Mouse (Mus musculus) liver, embryonic 11.5 days (tissue): ENCODE measurements at regions not wholly inside any gene's neighbourhood (a gene's known extent, or its start where the extent isn't known, plus 50 kb on each side); places are given as distances from the start of the nearest gene placed in this dataset.

Experiments
- ATAC-seq: fragments of 200-750 bp; cut with Nextera tagmentation; replicated peaks from 2 replicates; pipeline ENCODE4 v1.8.0; 2017; ENCODE audit warnings: moderate number of reproducible peaks, mild to moderate bottlenecking, moderate TSS enrichment, moderate library complexity; ENCODE audit not compliant: low FRiP score
- DNase-seq: peaks from one replicate; pipeline ENCODE4 v3.0.0-alpha.2; 2017; ENCODE audit warnings: low spot score
- H3K27ac ChIP-seq: fragments of 300-500 bp; sonication (generic); 2 replicates; pipeline ENCODE4 v1.5.1; 2014; ENCODE audit warnings: mild to moderate bottlenecking, low read depth, low read length, control low read depth
- H3K27me3 ChIP-seq: fragments of 300-500 bp; sonication (generic); replicated peaks from 2 replicates; pipeline ENCODE4 v1.6.1; 2014; ENCODE audit warnings: low read length, mixed read lengths; ENCODE audit not compliant: control insufficient read depth, insufficient read depth
- H3K36me3 ChIP-seq: fragments of 300-500 bp; sonication (generic); 2 replicates; pipeline ENCODE4 v1.6.1; 2014; ENCODE audit warnings: mild to moderate bottlenecking, low read length, moderate library complexity, mixed read lengths; ENCODE audit not compliant: control insufficient read depth, insufficient read depth
- H3K4me1 ChIP-seq: fragments of 300-500 bp; sonication (generic); replicated peaks from 2 replicates; pipeline ENCODE4 v1.6.1; 2014; ENCODE audit warnings: low read length, mixed read lengths; ENCODE audit not compliant: control insufficient read depth, insufficient read depth
- H3K4me2 ChIP-seq: fragments of 300-500 bp; sonication (generic); 2 replicates; pipeline ENCODE4 v1.6.1; 2014; ENCODE audit warnings: mild to moderate bottlenecking, control low read depth, moderate library complexity
- H3K4me3 ChIP-seq: fragments of 300-500 bp; sonication (generic); 2 replicates; pipeline ENCODE4 v1.5.1; 2014; ENCODE audit warnings: low read depth, low read length, control low read depth
- H3K9ac ChIP-seq: fragments of 300-500 bp; sonication (generic); 2 replicates; pipeline ENCODE4 v1.6.1; 2014; ENCODE audit warnings: low read depth, low read length, control low read depth
- H3K9me3 ChIP-seq: fragments of 300-500 bp; sonication (generic); 2 replicates; pipeline ENCODE4 v1.6.1; 2016; ENCODE audit warnings: low read length, inconsistent platforms, mixed read lengths; ENCODE audit not compliant: control insufficient read depth
- WGBS: fragments of 180-500 bp; shearing (Covaris S2); extraction: QIAGEN DNeasy Blood & Tissue Kit; methylation state at CpG from one replicate; pipeline ENCODE4 v1.1.7; 2014; 5-methylcytosine and 5-hydroxymethylcytosine counted together

DNA sequence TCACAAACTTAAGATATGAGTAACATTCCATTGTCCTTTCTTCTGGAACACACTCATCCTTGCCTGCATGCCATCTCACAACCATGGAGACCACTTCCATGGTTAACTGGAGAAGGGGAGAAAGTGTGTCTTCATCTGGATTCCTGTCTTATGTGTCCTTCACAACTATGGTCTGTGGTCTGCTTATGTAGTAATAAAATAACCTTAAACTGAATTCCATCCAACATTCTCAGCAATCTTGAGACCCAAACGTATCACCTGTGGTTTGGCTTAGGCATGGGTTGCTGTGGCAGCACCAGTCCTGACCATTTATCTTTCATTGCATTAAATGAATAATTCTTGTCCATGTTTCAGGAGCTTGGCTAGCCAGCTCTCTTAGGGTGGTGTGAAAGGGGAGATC, 1186.3 kb downstream of the Gsdmc2 start:
- Histone ChIP-seq H3K9me3 (no peaks in the 10 kb centered on the region), H3K36me3 (no peaks in the 10 kb centered on the region), H3K4me1 (no peaks in the 10 kb centered on the region), H3K4me3 (no peak overlapping the region), H3K27me3 (no peaks in the 10 kb centered on the region), H3K4me2 (no peak overlapping the region), H3K9ac (no peak overlapping the region), H3K27ac (no peak overlapping the region)
- WGBS, result 96% methylated on average over 1 of the region's 1 CpGs
- no peak for DNase-seq
- no peak for ATAC-seq

DNA sequence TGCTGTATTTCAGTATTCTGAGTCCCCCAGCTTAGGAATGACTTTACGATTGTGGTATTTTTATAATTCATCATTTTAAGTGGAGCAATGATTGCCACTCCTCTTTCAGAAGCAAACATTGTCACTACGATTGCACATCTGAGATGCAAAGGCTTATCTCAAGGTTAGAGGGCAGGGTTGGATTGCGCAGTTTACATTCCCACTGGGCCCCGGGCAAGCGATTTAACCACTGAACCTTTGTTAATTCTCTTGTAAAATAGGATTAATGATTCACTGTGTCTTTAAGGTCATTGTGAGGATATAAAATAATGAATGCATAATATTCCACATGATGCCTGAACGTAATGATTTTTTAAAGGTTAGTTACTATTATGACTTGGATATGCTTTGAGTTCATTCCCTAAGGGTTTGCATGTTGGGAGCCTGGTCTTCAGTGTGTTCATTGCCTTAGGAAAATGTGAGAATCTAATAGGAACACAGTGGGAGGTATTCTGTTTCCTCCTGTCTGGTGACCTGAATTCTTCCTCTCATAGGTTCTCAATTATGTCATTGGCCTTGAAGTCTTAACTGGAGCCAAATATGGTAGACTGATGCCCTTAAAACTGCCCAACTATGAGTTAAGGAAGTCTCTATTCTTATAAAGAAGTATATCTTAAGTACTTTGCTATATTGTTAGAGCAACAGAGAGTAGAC, 1198.4 kb downstream of the Gsdmc2 start:
- 64% methylated on average over 6 of the region's 6 CpGs for WGBS
- Histone ChIP-seq H3K4me1 (no peaks in the 10 kb centered on the region), H3K9ac (no peak overlapping the region), H3K27me3 (no peaks in the 10 kb centered on the region), H3K36me3 (no peaks in the 10 kb centered on the region), H3K4me3 (no peak overlapping the region), H3K27ac (no peak overlapping the region), H3K4me2 (no peak overlapping the region), H3K9me3 (no peaks in the 10 kb centered on the region)
- DNase-seq, result no peak
- no peak for ATAC-seq

DNA sequence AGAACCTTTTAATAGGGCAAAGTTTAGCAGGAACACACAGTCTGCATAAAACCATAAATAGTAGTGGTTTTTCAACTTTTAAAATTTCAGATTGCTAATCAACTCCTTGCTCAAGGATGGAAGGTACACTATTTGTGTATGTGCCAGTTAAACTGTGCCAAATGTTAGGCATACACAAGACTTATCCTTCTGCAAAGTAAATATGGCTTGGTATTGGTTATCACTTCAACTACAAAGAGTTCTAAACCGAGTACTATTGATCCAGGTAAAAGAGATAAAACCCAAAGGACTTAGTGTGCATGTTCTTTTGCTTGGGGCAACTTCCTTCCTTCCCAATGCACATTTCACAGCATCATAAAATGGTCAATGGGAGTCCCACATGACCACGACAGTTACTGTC, 1200.2 kb downstream of the Gsdmc2 start:
- Histone ChIP-seq H3K27ac (no peak overlapping the region), H3K4me2 (no peak overlapping the region), H3K9me3 (no peaks in the 10 kb centered on the region), H3K4me1 (no peaks in the 10 kb centered on the region), H3K27me3 (no peaks in the 10 kb centered on the region), H3K4me3 (no peak overlapping the region), H3K9ac (no peak overlapping the region), H3K36me3 (no peaks in the 10 kb centered on the region)
- ATAC-seq, result no peak
- no peak for DNase-seq
- WGBS, result 54% methylated on average over 2 of the region's 2 CpGs

DNA sequence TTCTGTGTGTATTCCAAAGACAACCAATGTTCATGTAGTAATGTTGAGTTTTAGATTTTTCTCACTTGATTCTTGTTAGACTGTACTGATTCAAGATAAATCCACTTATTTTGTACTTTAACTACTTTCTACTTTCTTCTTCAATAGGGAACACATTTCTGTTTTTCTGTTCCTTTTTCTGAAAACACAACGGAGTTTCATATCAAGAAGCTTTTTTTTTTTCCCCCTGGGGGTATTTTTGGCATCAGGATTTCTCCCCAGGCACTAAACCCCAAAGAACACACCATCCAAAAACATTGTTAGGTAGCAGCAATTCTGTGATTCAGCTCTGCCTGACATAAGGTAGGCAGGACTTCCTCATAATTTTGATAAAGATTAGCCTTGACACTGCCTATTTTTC, 1200.7 kb downstream of the Gsdmc2 start:
- Histone ChIP-seq H3K27me3 (no peaks in the 10 kb centered on the region), H3K27ac (no peak overlapping the region), H3K4me2 (no peak overlapping the region), H3K9me3 (no peaks in the 10 kb centered on the region), H3K4me1 (no peaks in the 10 kb centered on the region), H3K9ac (no peak overlapping the region), H3K4me3 (no peak overlapping the region), H3K36me3 (no peaks in the 10 kb centered on the region)
- DNase-seq, result no peak
- ATAC-seq, result no peak
- WGBS, result 74% methylated on average over 1 of the region's 1 CpGs

DNA sequence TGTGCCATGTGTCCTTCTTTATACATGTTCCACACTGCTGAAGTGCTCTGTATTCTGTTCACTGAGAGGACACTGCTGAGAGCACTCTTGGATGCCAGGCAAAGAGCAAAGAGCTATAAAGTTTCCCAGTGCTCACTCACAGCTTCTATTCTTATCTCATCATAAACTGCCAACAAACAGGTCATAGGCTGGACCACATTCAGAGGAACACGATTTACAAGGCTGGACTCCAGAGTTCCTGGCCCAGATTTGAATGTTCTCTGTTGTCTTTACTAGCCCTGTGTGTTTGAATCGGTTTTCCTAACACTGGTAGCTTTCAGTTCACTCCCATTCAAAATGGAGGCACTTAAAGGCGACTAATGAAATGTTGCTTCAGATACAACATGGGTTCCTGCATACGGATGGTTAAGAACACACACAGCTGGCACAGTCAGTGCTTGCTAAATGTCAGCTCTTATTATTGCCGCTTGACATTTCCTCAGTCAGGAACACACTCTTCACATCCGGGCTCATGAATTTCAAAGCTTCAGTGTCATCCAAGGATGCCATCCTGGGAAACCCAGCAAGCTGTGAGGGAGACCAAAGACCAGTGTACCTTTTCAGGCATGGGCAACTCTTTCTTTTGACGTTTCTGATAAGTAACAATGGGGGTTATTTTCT, 1203.8 kb downstream of the Gsdmc2 start:
- 69% methylated on average over 7 of the region's 7 CpGs for WGBS
- ATAC-seq (no peak), DNase-seq (no peak)
- H3K4me1 ChIP-seq, result no peaks in the 10 kb centered on the region
- H3K27ac ChIP-seq, result no peak overlapping the region
- no peaks in the 10 kb centered on the region for H3K9me3 ChIP-seq
- no peak overlapping the region for H3K4me3 ChIP-seq
- H3K27me3 ChIP-seq, result no peaks in the 10 kb centered on the region
- no peaks in the 10 kb centered on the region for H3K36me3 ChIP-seq
- H3K4me2 ChIP-seq, result no peak overlapping the region
- no peak overlapping the region for H3K9ac ChIP-seq

DNA sequence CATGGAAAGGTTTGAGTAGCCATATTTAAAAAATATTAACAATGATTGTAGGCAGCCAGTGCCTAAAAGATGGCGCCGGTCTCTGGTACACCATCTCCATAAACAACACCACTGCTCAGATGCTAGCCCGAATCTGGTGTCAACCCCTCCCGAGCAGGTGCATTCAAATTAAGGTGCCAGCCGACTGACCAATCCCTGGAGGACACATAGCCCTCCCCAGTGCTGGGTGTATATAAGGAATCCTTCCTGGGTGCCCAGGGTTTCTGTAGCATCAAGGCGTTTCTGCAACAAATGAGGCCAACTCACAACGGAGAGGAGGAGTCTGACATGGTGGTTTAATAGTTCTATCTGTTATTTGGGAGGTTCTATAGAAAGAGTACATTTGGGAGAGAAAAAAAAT, 1219.6 kb downstream of the Gsdmc2 start:
- Histone ChIP-seq H3K9ac (no peak overlapping the region), H3K4me1 (no peaks in the 10 kb centered on the region), H3K4me2 (no peak overlapping the region), H3K36me3 (no peaks in the 10 kb centered on the region), H3K27ac (no peak overlapping the region), H3K4me3 (no peak overlapping the region), H3K27me3 (no peaks in the 10 kb centered on the region), H3K9me3 (no peaks in the 10 kb centered on the region)
- WGBS, result 88% methylated on average over 7 of the region's 7 CpGs
- DNase-seq (no peak), ATAC-seq (no peak)

DNA sequence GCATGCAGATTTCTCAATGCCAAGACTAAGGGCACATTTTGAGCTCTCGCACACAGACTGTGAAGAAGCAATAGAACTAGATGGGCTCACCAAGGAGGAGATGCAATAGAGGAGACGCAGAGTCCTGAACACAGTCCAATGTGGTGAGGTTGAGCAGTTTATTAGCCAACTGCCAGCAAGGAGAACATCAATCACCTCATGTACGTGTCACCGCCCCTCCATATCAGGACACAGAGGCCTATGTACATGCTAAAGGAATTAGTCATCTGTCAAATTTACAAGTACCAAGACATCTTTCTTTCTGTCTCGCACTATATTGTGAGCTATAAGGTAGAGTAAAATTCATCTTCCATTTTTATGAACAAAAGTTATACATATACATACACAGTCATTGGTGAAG, 1228.9 kb downstream of the Gsdmc2 start:
- no peak overlapping the region for H3K4me2 ChIP-seq
- no peaks in the 10 kb centered on the region for H3K27me3 ChIP-seq
- ATAC-seq (no peak), DNase-seq (no peak)
- H3K4me3 ChIP-seq, result no peak overlapping the region
- H3K36me3 ChIP-seq, result no peaks in the 10 kb centered on the region
- no peaks in the 10 kb centered on the region for H3K9me3 ChIP-seq
- no peak overlapping the region for H3K9ac ChIP-seq
- WGBS, result 85% methylated on average over 5 of the region's 5 CpGs
- H3K4me1 ChIP-seq, result no peaks in the 10 kb centered on the region
- H3K27ac ChIP-seq, result no peak overlapping the region

DNA sequence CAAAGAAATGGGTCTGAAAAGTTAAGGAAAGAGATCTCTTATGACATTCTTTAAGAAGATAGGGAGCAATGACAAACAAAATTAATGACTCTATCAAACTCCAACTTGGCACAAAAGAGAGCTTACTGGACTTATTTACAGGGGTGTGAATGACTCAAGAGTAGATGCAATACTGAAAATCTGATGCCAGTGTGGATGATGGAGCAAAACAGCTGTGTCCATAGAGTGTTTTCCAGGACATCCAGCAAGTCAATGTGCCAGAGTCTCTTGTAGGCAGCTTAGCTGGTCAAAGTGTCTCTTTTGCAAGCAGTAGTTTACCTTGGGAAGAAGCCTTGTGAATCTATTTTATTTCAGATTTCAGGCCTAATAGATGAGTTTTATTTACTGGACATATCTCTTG, 1248.2 kb downstream of the Gsdmc2 start:
- Histone ChIP-seq H3K27me3 (no peaks in the 10 kb centered on the region), H3K9me3 (no peaks in the 10 kb centered on the region), H3K9ac (no peak overlapping the region), H3K4me3 (no peak overlapping the region), H3K36me3 (no peaks in the 10 kb centered on the region), H3K4me2 (no peak overlapping the region), H3K4me1 (no peaks in the 10 kb centered on the region), H3K27ac (no peak overlapping the region)
- DNase-seq (no peak), ATAC-seq (no peak)

DNA sequence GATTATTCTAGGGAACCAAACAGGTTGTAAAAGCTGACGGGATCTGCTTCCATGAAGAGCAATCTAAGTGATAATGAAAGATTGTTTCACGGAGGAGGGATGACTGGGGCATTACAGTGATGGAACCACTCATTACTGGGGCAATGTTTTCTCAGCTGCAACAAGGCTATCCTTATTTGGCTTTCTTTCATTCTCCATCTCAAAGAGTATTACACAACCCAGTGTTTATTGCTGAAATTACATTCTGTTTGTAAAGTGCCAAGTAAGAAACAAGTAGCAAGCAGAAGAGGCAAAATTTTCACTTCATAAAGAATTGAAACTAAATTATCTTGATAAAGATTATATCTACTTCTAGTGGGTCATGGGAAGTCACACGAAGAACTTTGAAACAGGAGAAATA, 1256.4 kb downstream of the Gsdmc2 start:
- ATAC-seq, result no peak
- Histone ChIP-seq H3K4me3 (no peak overlapping the region), H3K4me1 (no peaks in the 10 kb centered on the region), H3K36me3 (no peaks in the 10 kb centered on the region), H3K9me3 (no peaks in the 10 kb centered on the region), H3K4me2 (no peak overlapping the region), H3K9ac (no peak overlapping the region), H3K27me3 (no peaks in the 10 kb centered on the region), H3K27ac (no peak overlapping the region)
- no peak for DNase-seq
- 75% methylated on average over 3 of the region's 3 CpGs for WGBS
